Mouse (Mus musculus) cerebellum, adult 2 months (tissue): Measurements from ENCODE around the gene Cfap61.

Experiments
- CTCF ChIP-seq: fragments of 200-500 bp; IDR thresholded peaks from 2 replicates; pipeline ENCODE4 v1.5.1; 2011; ENCODE audit warnings: low read depth, mild to moderate bottlenecking, control low read depth, low read length, moderate library complexity, borderline replicate concordance; ENCODE audit not compliant: insufficient read depth
- POLR2A ChIP-seq: fragments of 200-500 bp; IDR thresholded peaks from 2 replicates; pipeline ENCODE4 v1.6.1; 2011; ENCODE audit warnings: low read length, control low read depth, borderline replicate concordance; ENCODE audit not compliant: insufficient read depth

DNA sequence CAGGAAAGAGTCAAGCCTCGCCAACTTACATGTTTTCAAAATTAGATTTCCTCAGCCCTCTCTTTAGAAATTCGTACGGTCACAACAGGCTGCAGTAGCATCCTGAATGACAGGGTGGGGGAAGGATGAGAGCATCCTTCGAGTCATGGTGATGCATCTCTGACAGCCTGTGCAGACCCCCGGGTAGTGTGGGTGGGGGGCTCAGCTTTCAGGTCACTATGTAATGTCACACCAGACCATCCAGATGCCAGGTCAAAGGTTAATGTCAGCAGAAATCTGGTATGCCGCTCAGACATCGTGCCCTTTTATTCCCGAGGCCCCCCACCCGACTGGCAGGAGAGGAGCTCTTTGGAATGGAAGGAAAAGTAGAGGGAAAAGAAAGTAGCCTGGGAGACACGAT lies 15.7 kb downstream of the Cfap61 start:
- TF ChIP-seq CTCF (no peak), POLR2A (no peak)
